Mouse (Mus musculus): ENCODE measurements around the gene Agpat4.

- no peak for TF ChIP-seq CTCF (IDR thresholded peaks at IDR 0.05; ENCODE audit: control insufficient read depth, insufficient read depth, insufficient read length)
- TF ChIP-seq MAX (IDR thresholded peaks at IDR 0.05) = no peak
- TF ChIP-seq MYOG (IDR thresholded peaks at IDR 0.05; ENCODE audit: control insufficient read depth, extremely low read depth, insufficient read length) = no peak
- TF ChIP-seq USF1 (IDR thresholded peaks at IDR 0.05; ENCODE audit: low read depth) = no peak
- TF ChIP-seq MYOD1 (IDR thresholded peaks at IDR 0.05; ENCODE audit: control insufficient read depth, insufficient read length, low read depth) = no peak
- no peak for TF ChIP-seq FOSL1 (IDR thresholded peaks at IDR 0.05; ENCODE audit: insufficient read depth, low read length, poor library complexity, severe bottlenecking)
- no peak for TF ChIP-seq CEBPB (IDR thresholded peaks at IDR 0.05; ENCODE audit: low read depth)
Measured at GRCm38 (mm10) chr17:12182702-12183485, 64.4 kb downstream of the Agpat4 start.
